Mouse (Mus musculus): Measurements from ENCODE around the gene Kcnq1. TPM values are rescaled to one million over a fixed set of nuclear protein-coding genes. Genes with fewer than 3 reads are reported as not detected.

Gene Kcnq1
- polyA plus RNA-seq, 1 experiment from 2014 or later: 6.5 TPM

DNA sequence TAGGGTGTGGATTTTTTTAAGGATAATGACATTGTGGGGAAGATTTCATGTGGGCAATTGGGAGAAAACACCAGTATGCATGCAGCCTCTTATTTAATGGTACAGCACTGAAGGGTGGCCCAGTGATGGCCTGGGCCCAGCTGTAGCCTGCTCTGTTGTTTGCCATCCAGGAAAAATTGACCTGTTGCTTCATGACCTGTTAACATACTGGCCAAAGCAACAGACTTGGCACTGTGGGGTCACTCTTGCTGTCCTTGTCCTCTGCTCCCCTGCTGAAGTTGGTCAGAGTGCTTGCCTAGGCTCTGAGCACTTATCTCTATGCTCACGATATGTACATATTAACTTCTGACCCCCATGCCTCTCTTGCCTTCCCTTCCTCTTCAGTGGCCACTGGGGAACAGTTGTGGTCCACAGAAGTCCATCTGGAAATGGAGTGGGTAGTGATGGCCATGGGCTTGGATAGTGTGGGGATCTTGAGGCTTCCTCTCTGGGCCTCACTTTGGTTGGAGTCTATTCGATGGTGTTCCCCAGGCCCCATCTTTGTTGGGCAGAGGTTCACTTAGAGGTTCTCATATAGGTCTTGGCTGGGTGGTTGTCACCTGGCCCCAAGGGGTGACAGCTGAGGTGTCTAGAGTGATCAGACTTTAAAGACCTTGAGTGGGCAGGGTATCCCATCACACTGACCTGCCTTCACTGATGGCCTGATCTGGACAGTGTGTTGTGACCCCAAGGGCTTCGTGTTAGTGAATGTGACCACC, 84.0 kb downstream of the Kcnq1 start:
- no peak for ATAC-seq (replicated peaks; ENCODE audit: low FRiP score)
- Histone ChIP-seq H3K27ac (no peak overlapping the region), H3K4me2 (no peak overlapping the region), H3K4me1 (no peaks in the 10 kb centered on the region), H3K9me3 (replicated peaks) (no peaks in the 10 kb centered on the region), H3K9ac (no peak overlapping the region), H3K4me3 (replicated peaks) (no peak overlapping the region), H3K27me3 (no peaks in the 10 kb centered on the region), H3K36me3 (no peaks in the 10 kb centered on the region)
- WGBS: 84% methylated on average over 3 of the region's 3 CpGs

DNA sequence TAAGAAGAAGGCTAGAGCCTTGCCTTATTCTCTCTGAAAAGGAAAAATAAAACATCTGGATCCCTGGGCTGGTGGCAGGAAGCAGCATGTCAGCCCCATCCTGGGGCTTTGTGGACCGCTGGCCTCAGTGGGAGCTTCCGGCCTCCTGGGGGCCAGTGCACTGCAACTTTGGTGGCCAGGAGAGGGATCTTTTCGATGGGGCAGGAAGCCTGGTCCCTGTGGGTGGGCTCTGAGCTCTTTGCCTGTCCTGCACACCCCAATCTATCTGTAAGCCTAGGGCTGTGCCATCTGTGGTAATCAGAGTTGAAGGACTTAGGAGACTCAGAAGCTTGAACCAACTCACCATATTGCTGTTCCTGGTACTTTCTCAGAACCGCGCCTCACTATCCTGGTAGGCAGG, 84.7 kb downstream of the Kcnq1 start:
- 72% methylated on average over 5 of the region's 5 CpGs for WGBS
- no peak overlapping the region for H3K9ac ChIP-seq
- H3K9me3 ChIP-seq (replicated peaks): no peaks in the 10 kb centered on the region
- no peak overlapping the region for H3K4me3 ChIP-seq (replicated peaks)
- ATAC-seq (replicated peaks; ENCODE audit: low FRiP score): no peak
- no peaks in the 10 kb centered on the region for H3K36me3 ChIP-seq
- no peak overlapping the region for H3K27ac ChIP-seq
- no peaks in the 10 kb centered on the region for H3K4me1 ChIP-seq
- H3K27me3 ChIP-seq: no peaks in the 10 kb centered on the region
- no peak overlapping the region for H3K4me2 ChIP-seq

DNA sequence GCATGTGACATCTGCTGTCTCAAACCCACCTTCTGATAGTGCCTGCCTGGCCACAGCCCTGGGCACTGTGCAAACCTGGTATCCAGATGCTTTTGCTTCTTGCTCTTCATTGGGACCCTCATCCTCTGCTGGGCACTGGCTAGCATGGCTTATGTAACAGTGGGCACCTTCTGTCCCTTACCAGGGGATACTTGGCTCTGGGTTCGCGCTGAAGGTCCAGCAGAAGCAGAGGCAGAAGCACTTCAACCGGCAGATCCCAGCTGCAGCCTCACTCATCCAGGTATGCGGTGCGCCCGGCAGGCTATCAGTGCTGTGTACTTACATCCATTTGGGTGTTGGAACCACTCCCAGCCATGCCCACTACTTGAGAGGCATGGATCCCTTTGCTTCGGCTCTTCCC, 86.2 kb downstream of the Kcnq1 start:
- no peak overlapping the region for H3K4me3 ChIP-seq (replicated peaks)
- no peak for ATAC-seq (replicated peaks; ENCODE audit: low FRiP score)
- H3K4me1 ChIP-seq: no peaks in the 10 kb centered on the region
- 93% methylated on average over 7 of the region's 7 CpGs for WGBS
- H3K27me3 ChIP-seq: no peaks in the 10 kb centered on the region
- H3K4me2 ChIP-seq: no peak overlapping the region
- no peak overlapping the region for H3K27ac ChIP-seq
- no peaks in the 10 kb centered on the region for H3K9me3 ChIP-seq (replicated peaks)
- H3K9ac ChIP-seq: no peak overlapping the region
- no peaks in the 10 kb centered on the region for H3K36me3 ChIP-seq

DNA sequence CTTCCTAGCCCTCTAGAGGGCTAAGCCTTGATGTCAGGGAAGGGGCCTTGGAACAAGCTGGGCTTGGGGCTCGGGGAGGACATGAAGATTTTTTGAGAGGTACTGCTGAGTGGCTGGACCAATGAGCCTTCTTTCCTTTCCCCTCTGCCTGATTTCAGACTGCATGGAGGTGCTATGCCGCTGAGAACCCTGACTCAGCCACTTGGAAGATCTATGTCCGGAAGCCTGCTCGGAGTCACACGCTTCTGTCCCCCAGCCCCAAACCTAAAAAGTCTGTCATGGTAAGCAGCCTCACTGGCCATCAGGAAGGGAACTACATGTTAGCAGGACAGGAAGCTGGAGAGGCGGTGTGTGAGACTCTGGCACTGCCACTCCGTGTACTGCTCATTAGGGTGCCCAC, 87.9 kb downstream of the Kcnq1 start:
- no peak overlapping the region for H3K27ac ChIP-seq
- no peaks in the 10 kb centered on the region for H3K27me3 ChIP-seq
- no peak overlapping the region for H3K4me2 ChIP-seq
- ATAC-seq (replicated peaks; ENCODE audit: low FRiP score): no peak
- no peak overlapping the region for H3K9ac ChIP-seq
- WGBS: 93% methylated on average over 7 of the region's 7 CpGs
- H3K9me3 ChIP-seq (replicated peaks): no peaks in the 10 kb centered on the region
- no peaks in the 10 kb centered on the region for H3K36me3 ChIP-seq
- no peaks in the 10 kb centered on the region for H3K4me1 ChIP-seq
- no peak overlapping the region for H3K4me3 ChIP-seq (replicated peaks)

DNA sequence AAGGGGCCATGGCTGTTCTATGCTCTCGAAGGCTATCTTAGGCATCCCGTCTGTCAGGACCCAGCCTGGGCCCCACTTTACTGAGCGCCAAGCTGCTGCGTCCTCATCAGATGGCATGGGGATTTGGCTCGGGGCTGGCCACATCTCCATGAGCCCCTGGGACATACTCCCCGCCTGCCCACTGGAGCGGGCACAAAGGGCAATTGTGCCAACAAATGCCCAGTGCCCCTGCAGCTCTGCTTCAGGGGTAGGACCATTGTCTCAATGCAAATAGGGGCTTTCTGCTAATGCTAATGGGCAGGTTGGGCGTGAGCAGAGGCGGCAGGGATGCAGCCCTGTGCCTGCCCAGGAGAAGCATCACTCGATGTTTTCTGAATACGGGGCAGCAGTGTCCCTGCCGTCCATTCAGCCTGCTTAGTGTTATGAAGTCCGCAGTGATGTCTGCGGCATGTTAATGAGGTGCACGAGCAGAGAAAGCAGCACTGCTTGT, 91.8 kb downstream of the Kcnq1 start:
- no peaks in the 10 kb centered on the region for H3K36me3 ChIP-seq
- no peak for ATAC-seq (replicated peaks; ENCODE audit: low FRiP score)
- no peak overlapping the region for H3K27ac ChIP-seq
- H3K27me3 ChIP-seq: no peaks in the 10 kb centered on the region
- H3K4me3 ChIP-seq (replicated peaks): no peak overlapping the region
- H3K4me2 ChIP-seq: no peak overlapping the region
- WGBS: 62% methylated on average over 15 of the region's 15 CpGs
- no peak overlapping the region for H3K9ac ChIP-seq
- 0 out of 2 replicates have a peak, but pooled peaks cover 5% of the 10 kb centered on the region for H3K4me1 ChIP-seq
- no peaks in the 10 kb centered on the region for H3K9me3 ChIP-seq (replicated peaks)

DNA sequence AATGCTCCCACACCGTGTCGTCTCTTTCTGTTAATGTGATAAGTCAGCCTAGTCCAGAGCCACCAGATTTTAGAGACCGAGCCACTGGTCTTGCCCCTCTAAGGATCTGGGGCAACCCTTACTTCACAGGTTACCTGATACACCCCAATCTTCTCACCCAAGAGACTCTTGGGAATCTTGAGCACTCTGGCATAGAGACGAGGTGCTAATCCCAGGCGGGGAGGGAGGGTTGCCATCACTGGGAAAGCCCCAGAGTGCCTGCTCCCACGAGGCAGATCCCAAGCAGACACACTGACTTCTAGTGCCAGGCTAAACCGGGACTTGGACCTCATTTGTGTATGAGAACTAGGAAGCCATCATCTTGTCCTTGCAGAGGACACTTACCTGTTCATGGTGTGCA, 92.3 kb downstream of the Kcnq1 start:
- Histone ChIP-seq H3K36me3 (no peaks in the 10 kb centered on the region), H3K9me3 (replicated peaks) (no peaks in the 10 kb centered on the region), H3K4me3 (replicated peaks) (no peak overlapping the region), H3K9ac (no peak overlapping the region), H3K4me2 (no peak overlapping the region), H3K27ac (no peak overlapping the region), H3K27me3 (no peaks in the 10 kb centered on the region), H3K4me1 (0 out of 2 replicates have a peak, but pooled peaks cover 5% of the 10 kb centered on the region)
- 61% methylated on average over 7 of the region's 7 CpGs for WGBS
- no peak for ATAC-seq (replicated peaks; ENCODE audit: low FRiP score)

DNA sequence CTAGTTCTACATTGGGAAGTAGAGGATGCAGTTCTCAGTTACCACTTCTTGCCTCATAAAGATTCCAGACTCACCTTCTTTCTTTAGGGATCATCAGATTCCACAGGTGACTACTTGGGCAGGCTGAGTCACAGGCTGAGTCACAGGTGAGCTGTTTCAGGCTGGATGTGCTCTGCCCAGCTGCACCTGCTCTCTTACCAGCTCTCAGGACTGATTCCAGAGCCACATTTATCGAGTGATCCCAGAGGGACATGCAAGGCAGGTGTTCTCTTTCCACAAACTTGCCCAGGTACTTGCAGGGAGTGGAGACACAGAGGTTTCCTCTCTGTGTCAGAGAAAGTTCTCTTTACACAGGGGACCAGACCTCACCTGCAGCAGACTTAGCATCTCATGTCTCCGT, 95.1 kb downstream of the Kcnq1 start:
- Histone ChIP-seq H3K9me3 (replicated peaks) (no peaks in the 10 kb centered on the region), H3K4me1 (0 out of 2 replicates have a peak, but pooled peaks cover 5% of the 10 kb centered on the region), H3K36me3 (no peaks in the 10 kb centered on the region), H3K27ac (no peak overlapping the region), H3K4me3 (replicated peaks) (no peak overlapping the region), H3K9ac (no peak overlapping the region), H3K27me3 (no peaks in the 10 kb centered on the region), H3K4me2 (no peak overlapping the region)
- no peak for ATAC-seq (replicated peaks; ENCODE audit: low FRiP score)
- whole genome bisulfite sequencing: 83% methylated on average over 2 of the region's 2 CpGs

DNA sequence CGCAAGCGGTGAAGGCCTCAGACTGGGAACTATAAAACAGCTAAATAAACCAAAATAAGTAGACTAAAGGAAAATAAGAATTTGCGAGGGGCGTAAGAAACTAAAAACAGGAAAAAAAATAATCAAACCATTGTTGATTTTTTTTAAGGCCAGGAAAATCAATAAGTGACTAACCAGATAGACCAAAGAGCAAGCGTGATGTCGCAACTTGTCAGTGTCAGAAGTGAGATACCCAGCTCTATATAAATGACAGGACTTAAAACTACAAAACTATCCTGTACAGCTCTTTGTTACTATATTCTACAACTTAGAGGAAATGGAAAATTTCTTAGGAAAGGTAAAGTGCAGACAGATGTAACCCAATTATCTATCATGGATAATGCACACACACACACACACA, 97.7 kb downstream of the Kcnq1 start:
- no peak for ATAC-seq (replicated peaks; ENCODE audit: low FRiP score)
- Histone ChIP-seq H3K27ac (no peak overlapping the region), H3K27me3 (no peaks in the 10 kb centered on the region), H3K4me1 (0 out of 2 replicates have a peak, but pooled peaks cover 5% of the 10 kb centered on the region), H3K4me2 (no peak overlapping the region), H3K9me3 (replicated peaks) (no peaks in the 10 kb centered on the region), H3K36me3 (no peaks in the 10 kb centered on the region), H3K4me3 (replicated peaks) (no peak overlapping the region), H3K9ac (no peak overlapping the region)
- WGBS: 92% methylated on average over 6 of the region's 6 CpGs

DNA sequence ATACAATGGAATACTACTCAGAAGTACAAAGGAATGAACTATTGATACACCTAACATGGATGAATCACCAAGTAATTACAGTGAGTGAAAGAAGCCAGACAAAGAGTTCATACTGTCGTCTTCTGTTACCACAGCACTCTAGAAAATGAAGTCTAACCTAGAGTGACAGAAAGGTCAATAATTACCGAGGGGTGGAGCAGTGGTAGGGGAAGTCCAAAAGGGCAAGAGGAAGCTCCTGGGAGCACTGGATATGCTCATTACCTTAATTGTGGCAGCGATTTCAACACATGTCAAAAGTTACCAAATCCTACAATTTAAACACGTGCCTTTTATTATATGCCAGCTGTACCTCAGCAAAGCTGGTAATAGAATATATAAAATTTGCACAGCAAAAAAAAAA, 100.9 kb downstream of the Kcnq1 start:
- Histone ChIP-seq H3K4me1 (no peaks in the 10 kb centered on the region), H3K4me3 (replicated peaks) (no peak overlapping the region), H3K36me3 (no peaks in the 10 kb centered on the region), H3K4me2 (no peak overlapping the region), H3K27ac (no peak overlapping the region), H3K9ac (no peak overlapping the region), H3K9me3 (replicated peaks) (no peaks in the 10 kb centered on the region), H3K27me3 (no peaks in the 10 kb centered on the region)
- WGBS: 59% methylated on average over 4 of the region's 4 CpGs
- ATAC-seq (replicated peaks; ENCODE audit: low FRiP score): no peak

DNA sequence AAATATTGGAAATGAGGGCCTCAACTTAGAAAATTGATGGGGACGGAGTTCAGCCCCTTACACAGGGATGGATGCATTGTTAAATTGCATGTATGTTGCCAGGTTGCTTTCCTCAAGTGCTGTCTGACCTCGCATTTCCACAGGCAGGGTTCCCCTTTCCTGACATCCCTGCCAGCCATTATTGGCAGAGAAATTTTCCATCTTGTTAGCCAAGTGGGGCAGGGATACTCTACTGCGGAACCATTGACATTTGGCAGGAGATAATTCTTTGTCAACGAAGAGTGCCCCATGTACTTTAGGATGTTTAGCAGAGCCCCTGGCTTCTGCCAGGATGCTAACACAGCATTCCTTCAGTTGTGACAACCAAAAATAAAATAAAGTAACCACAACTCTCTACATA, 104.6 kb downstream of the Kcnq1 start:
- H3K4me3 ChIP-seq (replicated peaks): no peak overlapping the region
- H3K9ac ChIP-seq: no peak overlapping the region
- no peak for ATAC-seq (replicated peaks; ENCODE audit: low FRiP score)
- H3K36me3 ChIP-seq: no peaks in the 10 kb centered on the region
- H3K4me2 ChIP-seq: no peak overlapping the region
- WGBS: 85% methylated on average over 4 of the region's 4 CpGs
- no peaks in the 10 kb centered on the region for H3K4me1 ChIP-seq
- H3K27ac ChIP-seq: no peak overlapping the region
- H3K9me3 ChIP-seq (replicated peaks): no peaks in the 10 kb centered on the region
- H3K27me3 ChIP-seq: no peaks in the 10 kb centered on the region

DNA sequence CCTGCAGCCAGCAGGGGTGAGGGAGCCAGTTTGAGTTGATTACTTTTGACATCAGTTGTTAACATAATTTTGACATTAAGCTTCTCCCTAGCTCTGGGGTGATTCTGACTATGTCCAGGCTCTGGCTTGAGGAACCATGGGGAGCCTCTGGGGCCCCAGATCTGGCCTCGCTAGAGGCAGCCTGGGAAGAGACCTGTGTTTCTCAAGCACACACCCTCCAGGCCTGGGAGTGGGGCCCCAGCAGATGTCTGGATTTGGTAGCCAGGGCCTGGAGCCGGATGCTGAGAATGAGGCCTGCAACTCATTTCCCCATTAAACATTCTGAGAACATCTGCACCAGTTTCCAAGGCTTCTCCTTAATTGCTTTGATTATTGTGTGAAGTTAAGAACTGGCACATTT, 145.0 kb downstream of the Kcnq1 start:
- H3K27ac ChIP-seq: no peak overlapping the region
- 94% methylated on average over 2 of the region's 2 CpGs for WGBS
- H3K4me2 ChIP-seq: no peak overlapping the region
- no peaks in the 10 kb centered on the region for H3K4me1 ChIP-seq
- H3K27me3 ChIP-seq: no peaks in the 10 kb centered on the region
- no peak overlapping the region for H3K9ac ChIP-seq
- no peak for ATAC-seq (replicated peaks; ENCODE audit: low FRiP score)
- no peak overlapping the region for H3K4me3 ChIP-seq (replicated peaks)
- H3K9me3 ChIP-seq (replicated peaks): peaks cover 19% of the 10 kb centered on the region
- peaks cover 35% of the 10 kb centered on the region for H3K36me3 ChIP-seq

DNA sequence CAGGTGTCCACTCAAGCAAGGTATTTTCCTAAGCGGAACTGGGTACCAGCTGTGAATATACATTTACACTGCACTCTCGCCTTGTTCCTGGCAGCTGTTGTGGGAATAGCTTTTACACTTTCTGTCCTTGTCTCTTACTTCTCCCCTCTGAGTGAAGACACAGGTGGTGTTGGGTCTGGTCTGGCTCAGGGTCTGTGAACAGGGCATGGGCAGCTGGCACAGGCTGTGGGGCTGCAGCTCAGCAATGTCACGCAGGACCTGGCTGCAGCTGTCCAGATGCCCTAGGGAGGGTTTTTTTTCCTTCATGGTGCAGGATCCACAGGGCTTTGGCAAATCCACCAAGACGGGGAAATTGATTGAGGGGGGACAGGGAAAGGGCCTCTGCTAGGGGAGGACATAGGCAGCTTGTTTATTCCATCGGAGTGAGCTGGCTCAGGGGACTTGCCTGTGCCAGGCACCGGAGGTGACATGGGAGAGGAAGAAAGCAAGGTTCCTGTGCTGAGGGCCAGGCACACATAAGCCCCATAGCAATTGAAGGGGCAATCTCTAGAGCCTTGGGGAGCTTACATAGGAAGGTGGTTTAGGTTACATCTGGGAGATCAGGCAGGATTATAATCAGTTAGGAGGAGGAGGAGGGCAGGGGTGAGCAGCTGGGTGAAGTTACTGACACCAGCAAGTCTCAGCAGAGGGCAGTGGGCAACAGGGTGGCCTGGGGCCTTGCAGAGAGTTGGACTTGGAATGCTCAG, 147.1 kb downstream of the Kcnq1 start:
- Histone ChIP-seq H3K9me3 (replicated peaks) (peaks cover 19% of the 10 kb centered on the region), H3K27me3 (no peaks in the 10 kb centered on the region), H3K4me2 (no peak overlapping the region), H3K27ac (no peak overlapping the region), H3K4me1 (no peaks in the 10 kb centered on the region), H3K9ac (no peak overlapping the region), H3K4me3 (replicated peaks) (no peak overlapping the region), H3K36me3 (peaks cover 37% of the 10 kb centered on the region)
- WGBS: 77% methylated on average over 6 of the region's 6 CpGs
- ATAC-seq (replicated peaks; ENCODE audit: low FRiP score): no peak
